Mouse (Mus musculus): ENCODE results near the gene Susd2.

- TF ChIP-seq CTCF (IDR thresholded peaks at IDR 0.05; ENCODE audit: low read depth) (no peak), EP300 (IDR thresholded peaks at IDR 0.05; ENCODE audit: low read depth) (no peak)
Measured at GRCm38 (mm10) chr10:75661876-75662275, 18.1 kb upstream of the Susd2 start.
